Mouse (Mus musculus) cerebellum, adult 2 months (tissue): ENCODE results near the gene Acacb.

Source experiments
- CTCF ChIP-seq: fragments of 200-500 bp; IDR thresholded peaks from 2 replicates; pipeline ENCODE4 v1.5.1; 2011; ENCODE audit warnings: low read depth, mild to moderate bottlenecking, control low read depth, low read length, moderate library complexity, borderline replicate concordance; ENCODE audit not compliant: insufficient read depth
- POLR2A ChIP-seq: fragments of 200-500 bp; IDR thresholded peaks from 2 replicates; pipeline ENCODE4 v1.6.1; 2011; ENCODE audit warnings: low read length, control low read depth, borderline replicate concordance; ENCODE audit not compliant: insufficient read depth

DNA sequence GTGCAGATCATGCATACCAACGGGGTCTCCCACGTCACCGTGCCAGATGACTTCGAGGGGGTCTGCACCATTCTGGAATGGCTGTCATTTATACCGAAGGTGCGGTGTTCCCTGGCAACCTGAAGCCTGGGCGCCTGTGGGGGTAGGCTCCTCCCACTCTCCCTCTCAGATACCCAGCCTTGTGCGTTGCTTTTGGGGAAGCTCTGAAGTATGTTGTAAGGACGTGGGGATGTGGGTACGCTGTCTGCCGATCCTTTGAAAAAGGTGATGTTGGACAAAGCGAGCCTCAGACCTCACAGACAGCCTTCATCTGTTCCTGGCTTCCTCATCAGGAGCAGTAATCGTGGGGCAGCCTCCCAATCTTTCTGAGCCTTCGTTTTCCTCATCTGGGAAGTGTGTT, 93.4 kb downstream of the Acacb start:
- TF ChIP-seq CTCF (no peak), POLR2A (no peak)
